Comparison of ENCODE assay signal across 25 mouse cellular contexts in genomic region chr1:88309020-88309419, GRCm38 (mm10). TPM values are rescaled to one million over a fixed set of nuclear protein-coding genes. Genes with fewer than 3 reads are reported as not detected.
DNase-seq lines count a peak whose midpoint lies in the region; ATAC-seq lines count a peak whose summit lies in the region.
"Had no signal": no experiment of that assay in that cellular context is flagged by ENCODE, and none has a peak within 500 bp of the region (broad histone marks: within the 10 kb centered on the region; RNA-seq: fewer than 3 reads in every experiment).

No protein-coding gene starts in this region.

- 48% methylated on average over 2 of the region's 2 CpGs for WGBS in heart, embryonic 15.5 days
- WGBS in midbrain, embryonic 11.5 days = 49% methylated on average over 2 of the region's 2 CpGs
- 49% methylated on average over 2 of the region's 2 CpGs for WGBS in midbrain, embryonic 10.5 days

- H3K27me3 ChIP-seq in heart, embryonic 15.5 days = no peaks in the 10 kb centered on the region
- H3K27me3 ChIP-seq in midbrain, embryonic 11.5 days (ENCODE audit: control insufficient read depth, insufficient read depth, low read length) = no peaks in the 10 kb centered on the region
- H3K27me3 ChIP-seq in midbrain, embryonic 10.5 days (ENCODE audit: low read depth, poor library complexity, severe bottlenecking) = no peaks in the 10 kb centered on the region
- H3K27me3 ChIP-seq: forebrain, embryonic 15.5 days; hindbrain, embryonic 15.5 days; liver, embryonic 12.5 days; lung, embryonic 15.5 days; neural tube, embryonic 13.5 days had no signal

- no peak for DNase-seq in heart, adult 8-10 months (ENCODE audit: low spot score)
- DNase-seq in midbrain, embryonic 11.5 days (ENCODE audit: low spot score, missing footprints) = no peak
- DNase-seq in midbrain, embryonic 10.5 days (ENCODE audit: low spot score) = no peak
- DNase-seq in ZHBTc4 (ENCODE audit: low read depth, low spot score) = peak; percentile 16
- DNase-seq in naive thymus-derived CD4-positive, alpha-beta T cell, adult 2 months (ENCODE audit: low read depth) = peak; percentile 3
- no peak for DNase-seq in Muller cell, postnatal 12 days (ENCODE audit: inconsistent ontology term)
- no peak for DNase-seq in adrenal gland, adult 8-10 months
- DNase-seq: cerebellum, postnatal 10 days; kidney, adult 9 months; kidney, postnatal 4 days; right cerebral cortex, postnatal 14 days; thymus, postnatal 36 days had no signal

- H3K27ac ChIP-seq in heart, embryonic 15.5 days = no peak overlapping the region
- no peak overlapping the region for H3K27ac ChIP-seq in midbrain, embryonic 11.5 days (ENCODE audit: low read depth, low read length)
- no peak overlapping the region for H3K27ac ChIP-seq in midbrain, embryonic 10.5 days (replicated peaks)
- H3K27ac ChIP-seq: forebrain, embryonic 15.5 days; hindbrain, embryonic 15.5 days; liver, embryonic 12.5 days; lung, embryonic 15.5 days; neural tube, embryonic 13.5 days had no signal

- 0 out of 2 replicates have a peak, but pooled peaks have one; percentile 8 for ATAC-seq in heart, embryonic 15.5 days (replicated peaks; ENCODE audit: insufficient number of reproducible peaks, insufficient read depth, low FRiP score, low read depth)
- peak; percentile 5; the same call in 1 of the 2 replicates for ATAC-seq in midbrain, embryonic 11.5 days (ENCODE audit: low FRiP score)
- ATAC-seq: liver, embryonic 12.5 days; Patski had no signal

- H3K9me3 ChIP-seq in heart, embryonic 15.5 days (replicated peaks) = peaks cover 37% of the 10 kb centered on the region
- H3K9me3 ChIP-seq in midbrain, embryonic 11.5 days (ENCODE audit: control insufficient read depth, low read length) = peaks cover 56% of the 10 kb centered on the region
- H3K9me3 ChIP-seq in midbrain, embryonic 10.5 days (replicated peaks) = peaks cover 66% of the 10 kb centered on the region

- H3K4me3 ChIP-seq in heart, embryonic 15.5 days = no peak overlapping the region
- H3K4me3 ChIP-seq in midbrain, embryonic 11.5 days (ENCODE audit: low read depth, low read length) = no peak overlapping the region
- H3K4me3 ChIP-seq in midbrain, embryonic 10.5 days = no peak overlapping the region
- H3K4me3 ChIP-seq: erythroblast, embryonic 14.5 days; forebrain, embryonic 15.5 days; hindbrain, embryonic 15.5 days; liver, embryonic 12.5 days; lung, embryonic 15.5 days; neural tube, embryonic 13.5 days had no signal

- no peak overlapping the region for H3K9ac ChIP-seq in heart, embryonic 15.5 days
- no peak overlapping the region for H3K9ac ChIP-seq in midbrain, embryonic 11.5 days (ENCODE audit: low read length)
- H3K9ac ChIP-seq: forebrain, embryonic 15.5 days; hindbrain, embryonic 15.5 days; liver, embryonic 12.5 days; lung, embryonic 15.5 days; neural tube, embryonic 13.5 days had no signal

- H3K4me1 ChIP-seq in heart, embryonic 15.5 days (replicated peaks) = no peaks in the 10 kb centered on the region
- no peaks in the 10 kb centered on the region for H3K4me1 ChIP-seq in midbrain, embryonic 11.5 days (ENCODE audit: control insufficient read depth, insufficient read depth, low read length)
- 0 out of 2 replicates have a peak, but pooled peaks cover 2% of the 10 kb centered on the region for H3K4me1 ChIP-seq in midbrain, embryonic 10.5 days
- H3K4me1 ChIP-seq: forebrain, embryonic 15.5 days; hindbrain, embryonic 15.5 days; liver, embryonic 12.5 days; lung, embryonic 15.5 days; neural tube, embryonic 13.5 days had no signal

- H3K4me2 ChIP-seq in heart, embryonic 15.5 days = no peak overlapping the region
- H3K4me2 ChIP-seq in midbrain, embryonic 11.5 days = no peak overlapping the region
- H3K4me2 ChIP-seq: forebrain, embryonic 15.5 days; hindbrain, embryonic 15.5 days; liver, embryonic 12.5 days; lung, embryonic 15.5 days; neural tube, embryonic 13.5 days had no signal

- no peaks in the 10 kb centered on the region for H3K36me3 ChIP-seq in heart, embryonic 15.5 days
- no peaks in the 10 kb centered on the region for H3K36me3 ChIP-seq in midbrain, embryonic 11.5 days (ENCODE audit: control insufficient read depth, insufficient read depth, low read length)
- no peaks in the 10 kb centered on the region for H3K36me3 ChIP-seq in midbrain, embryonic 10.5 days
- H3K36me3 ChIP-seq: forebrain, embryonic 15.5 days; hindbrain, embryonic 15.5 days; liver, embryonic 12.5 days; lung, embryonic 15.5 days; neural tube, embryonic 13.5 days had no signal

RNA-seq across cellular contexts. Expression of gene Trpm8, which starts 31.6 kb away (rescaled TPM):
- polyA plus RNA-seq in heart, embryonic 15.5 days (2015; fragmentation: Nextera tagmentation; extraction: Ambion mirVana) = not detected in 2 replicates
- total RNA-seq in heart, adult 8-10 months (2022) = not detected
- polyA plus RNA-seq in midbrain, embryonic 11.5 days (2014; fragmentation: Nextera tagmentation; extraction: Ambion mirVana) = not detected in 2 replicates
- polyA plus RNA-seq in midbrain, embryonic 10.5 days (2016; fragmentation: Nextera tagmentation; extraction: Ambion mirVana) = not detected in 2 replicates
- not detected for total RNA-seq in adrenal gland, adult 8-10 months (2022)
- total RNA-seq: megakaryocyte progenitor cell, adult 5-6 weeks; monocyte, adult 5-6 weeks had no signal
- polyA plus RNA-seq: embryonic facial prominence, embryonic 11.5 days; erythroblast, embryonic 14.5 days; gonadal fat pad, adult 2 months; heart, embryonic 16.5 days; liver, embryonic 12.5 days had no signal

RNA-seq across cellular contexts. Expression of gene Hjurp, which starts 31.6 kb away (rescaled TPM):
- polyA plus RNA-seq in heart, embryonic 15.5 days (2015; fragmentation: Nextera tagmentation; extraction: Ambion mirVana) = 93.4 and 119 TPM in 2 replicates
- 10 to 100 TPM; 10.6 to 14.2 (median 11.0) TPM for total RNA-seq in heart, adult 8-10 months (2022)
- 135 TPM in 2 replicates for polyA plus RNA-seq in midbrain, embryonic 11.5 days (2014; fragmentation: Nextera tagmentation; extraction: Ambion mirVana)
- polyA plus RNA-seq in midbrain, embryonic 10.5 days (2016; fragmentation: Nextera tagmentation; extraction: Ambion mirVana) = 213 and 222 TPM in 2 replicates
- 10 to 100 TPM; 33.0 to 55.0 (median 43.2) TPM for total RNA-seq in adrenal gland, adult 8-10 months (2022)

Comparison
In these comparisons a context has a peak if more than half of its experiments do, and no peak if none do; other contexts are left out.
1. DNase-seq: peak in ZHBTc4 (single experiment) and naive thymus-derived CD4-positive, alpha-beta T cell, adult 2 months (single experiment); none in heart, adult 8-10 months (single experiment), midbrain, embryonic 11.5 days (single experiment), midbrain, embryonic 10.5 days (single experiment), Muller cell, postnatal 12 days (single experiment) and adrenal gland, adult 8-10 months (single experiment).